Mouse (Mus musculus): Measurements from ENCODE around the gene Mybl2. TPM values are rescaled to one million over a fixed set of nuclear protein-coding genes. Genes with fewer than 3 reads are reported as not detected.

Mybl2 gene
- polyA plus RNA-seq, 1 experiment from 2014 or later = 57.5 TPM

- peak overlapping the region; percentile 61 for H3K27ac ChIP-seq (replicated peaks)
- WGBS = 72% methylated on average over 7 of the region's 7 CpGs
- no peak overlapping the region for H3K4me3 ChIP-seq
- no peaks in the 10 kb centered on the region for H3K9me3 ChIP-seq (replicated peaks)
- peaks cover 42% of the 10 kb centered on the region for H3K27me3 ChIP-seq (ENCODE audit: low read depth, poor library complexity, severe bottlenecking)
- peaks cover 50% of the 10 kb centered on the region for H3K4me1 ChIP-seq
- H3K36me3 ChIP-seq = no peaks in the 10 kb centered on the region
- no peak for DNase-seq (ENCODE audit: low spot score)
These were observed 47.7 kb downstream of the Mybl2 start for GRCm38 (mm10) chr2:163102216-163102615.

DNA sequence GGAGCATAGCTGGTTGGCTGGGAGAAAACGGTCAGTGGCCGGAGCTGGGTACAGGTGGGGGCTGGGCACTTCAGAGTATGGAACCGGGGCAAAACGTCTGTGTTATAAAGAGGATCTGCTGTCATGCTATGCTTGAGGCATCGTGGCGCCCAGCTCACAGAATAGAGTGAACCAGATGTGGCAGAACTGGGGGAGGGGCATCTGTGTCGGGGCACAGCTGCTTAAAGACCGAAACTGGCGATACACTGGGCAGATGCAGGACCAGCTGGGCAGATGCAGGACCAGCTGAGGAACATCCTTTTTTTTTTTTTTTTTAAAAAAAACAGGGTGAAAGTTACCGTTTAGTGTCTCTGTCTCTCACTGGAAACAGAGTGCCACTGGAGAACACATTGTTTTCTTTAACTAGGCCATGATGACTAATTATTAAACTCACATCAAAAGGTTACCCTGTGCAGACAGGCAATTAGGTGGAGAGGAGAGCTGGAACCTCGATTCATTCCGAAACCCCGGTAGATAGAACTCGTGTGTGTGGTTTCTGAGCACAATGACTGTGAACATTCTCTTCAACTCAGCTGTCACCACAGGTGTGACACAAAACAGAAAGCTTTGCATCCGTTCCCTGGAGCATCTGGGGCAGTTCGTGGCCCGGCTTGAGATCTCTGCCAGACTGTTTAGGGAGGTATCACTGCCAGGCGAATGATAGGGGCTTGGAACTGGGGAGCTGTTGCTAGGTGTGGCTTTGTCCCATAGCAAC, 48.6 kb downstream of the Mybl2 start:
- H3K27me3 ChIP-seq (ENCODE audit: low read depth, poor library complexity, severe bottlenecking) = peaks cover 45% of the 10 kb centered on the region
- no peak for DNase-seq (ENCODE audit: low spot score)
- H3K4me3 ChIP-seq = no peak overlapping the region
- no peaks in the 10 kb centered on the region for H3K9me3 ChIP-seq (replicated peaks)
- H3K36me3 ChIP-seq = no peaks in the 10 kb centered on the region
- H3K4me1 ChIP-seq = peaks cover 54% of the 10 kb centered on the region
- WGBS = 76% methylated on average over 18 of the region's 18 CpGs
- H3K27ac ChIP-seq (replicated peaks) = peak overlapping the region; percentile 61; the same call in 1 of the 2 replicates

- H3K27ac ChIP-seq (replicated peaks) = 0 out of 2 replicates have a peak overlapping the region, but pooled peaks have one; percentile 4
- H3K36me3 ChIP-seq = no peaks in the 10 kb centered on the region
- WGBS = 82% methylated on average over 13 of the region's 13 CpGs
- DNase-seq (ENCODE audit: low spot score) = no peak
- H3K9me3 ChIP-seq (replicated peaks) = no peaks in the 10 kb centered on the region
- peaks cover 60% of the 10 kb centered on the region for H3K4me1 ChIP-seq
- H3K27me3 ChIP-seq (ENCODE audit: low read depth, poor library complexity, severe bottlenecking) = peaks cover 43% of the 10 kb centered on the region
- H3K4me3 ChIP-seq = no peak overlapping the region
These were observed 49.7 kb downstream of the Mybl2 start for GRCm38 (mm10) chr2:163104086-163104770.

GRCm38 (mm10) chr2:163108385-163108784, 53.9 kb downstream of the Mybl2 start:
- no peaks in the 10 kb centered on the region for H3K9me3 ChIP-seq (replicated peaks)
- H3K4me3 ChIP-seq = no peak overlapping the region
- H3K27ac ChIP-seq (replicated peaks) = 0 out of 2 replicates have a peak overlapping the region, but pooled peaks have one; percentile 33
- H3K36me3 ChIP-seq = no peaks in the 10 kb centered on the region
- H3K4me1 ChIP-seq = peaks cover 56% of the 10 kb centered on the region
- WGBS = 60% methylated on average over 9 of the region's 9 CpGs
- peaks cover 11% of the 10 kb centered on the region; the same call in 1 of the 2 replicates for H3K27me3 ChIP-seq (ENCODE audit: low read depth, poor library complexity, severe bottlenecking)
- no peak for DNase-seq (ENCODE audit: low spot score)

DNA sequence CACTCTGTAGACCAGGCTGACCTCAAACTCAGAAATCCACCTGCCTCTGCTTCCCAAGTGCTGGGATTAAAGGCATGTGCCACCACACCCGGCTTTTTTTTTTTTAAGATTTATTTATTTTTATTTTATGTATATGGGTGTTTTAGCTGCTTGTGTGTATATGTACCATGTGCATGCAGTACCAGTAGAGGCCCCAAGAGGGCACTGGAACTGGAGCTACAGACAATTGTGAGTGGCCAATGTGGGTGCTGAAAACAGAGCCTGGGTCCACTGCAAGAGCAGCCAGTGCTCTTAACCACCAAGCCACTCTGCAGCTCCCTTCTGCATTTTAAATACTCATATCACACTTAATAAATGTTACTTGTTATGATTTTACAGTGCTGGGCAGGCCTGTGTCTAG, 56.2 kb downstream of the Mybl2 start:
- no peaks in the 10 kb centered on the region for H3K36me3 ChIP-seq
- peaks cover 42% of the 10 kb centered on the region for H3K4me1 ChIP-seq
- H3K27ac ChIP-seq (replicated peaks) = peak overlapping the region; percentile 82; the same call in 1 of the 2 replicates
- no peak for DNase-seq (ENCODE audit: low spot score)
- 0 out of 2 replicates have a peak, but pooled peaks cover 3% of the 10 kb centered on the region for H3K27me3 ChIP-seq (ENCODE audit: low read depth, poor library complexity, severe bottlenecking)
- no peaks in the 10 kb centered on the region for H3K9me3 ChIP-seq (replicated peaks)
- no peak overlapping the region for H3K4me3 ChIP-seq
- whole genome bisulfite sequencing = 86% methylated on average over 1 of the region's 1 CpGs

DNA sequence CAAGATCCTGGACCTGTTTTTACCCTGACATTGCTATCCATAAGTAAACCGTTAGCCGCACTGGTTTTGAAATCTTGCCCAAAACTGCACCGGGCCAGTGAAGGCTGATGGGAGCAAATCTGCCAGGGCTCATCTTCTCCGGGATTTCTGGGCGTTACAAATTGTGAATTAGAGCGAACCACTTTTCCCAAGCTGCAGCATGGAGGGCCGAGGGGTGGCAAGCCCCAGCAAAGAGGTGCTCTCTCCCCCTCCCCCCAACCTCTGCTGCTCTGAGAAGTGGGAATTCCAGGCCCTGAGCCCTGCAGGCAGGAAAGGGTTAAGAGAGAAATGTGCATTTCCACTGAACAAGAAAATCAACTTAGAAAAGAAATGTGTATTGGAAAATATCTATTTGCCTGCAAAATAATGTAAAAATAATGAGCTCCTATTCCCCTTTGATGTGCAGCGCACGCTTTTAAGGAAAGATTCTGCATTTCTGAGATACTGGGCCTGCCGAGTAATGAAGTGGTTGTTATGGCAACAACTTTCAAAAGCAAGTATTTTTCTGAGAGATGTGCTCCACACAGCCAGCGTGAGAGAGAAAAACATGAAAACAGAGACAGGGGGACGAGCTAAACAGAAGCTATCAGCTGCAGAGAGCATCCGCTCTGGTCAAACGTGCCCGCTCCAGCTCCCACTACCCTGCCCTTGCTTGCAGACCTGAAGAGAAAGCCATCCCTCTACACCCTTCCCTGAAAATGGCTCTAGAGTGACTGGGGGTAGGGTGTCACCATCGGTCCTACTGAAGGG, 57.1 kb downstream of the Mybl2 start:
- DNase-seq (ENCODE audit: low spot score) = no peak
- no peaks in the 10 kb centered on the region for H3K9me3 ChIP-seq (replicated peaks)
- WGBS = 43% methylated on average over 16 of the region's 16 CpGs
- peak overlapping the region; percentile 82 for H3K27ac ChIP-seq (replicated peaks)
- H3K4me3 ChIP-seq = peak overlapping the region; percentile 28; the same call in 1 of the 2 replicates
- peaks cover 42% of the 10 kb centered on the region for H3K4me1 ChIP-seq
- H3K27me3 ChIP-seq (ENCODE audit: low read depth, poor library complexity, severe bottlenecking) = 0 out of 2 replicates have a peak, but pooled peaks cover 3% of the 10 kb centered on the region
- H3K36me3 ChIP-seq = no peaks in the 10 kb centered on the region

DNA sequence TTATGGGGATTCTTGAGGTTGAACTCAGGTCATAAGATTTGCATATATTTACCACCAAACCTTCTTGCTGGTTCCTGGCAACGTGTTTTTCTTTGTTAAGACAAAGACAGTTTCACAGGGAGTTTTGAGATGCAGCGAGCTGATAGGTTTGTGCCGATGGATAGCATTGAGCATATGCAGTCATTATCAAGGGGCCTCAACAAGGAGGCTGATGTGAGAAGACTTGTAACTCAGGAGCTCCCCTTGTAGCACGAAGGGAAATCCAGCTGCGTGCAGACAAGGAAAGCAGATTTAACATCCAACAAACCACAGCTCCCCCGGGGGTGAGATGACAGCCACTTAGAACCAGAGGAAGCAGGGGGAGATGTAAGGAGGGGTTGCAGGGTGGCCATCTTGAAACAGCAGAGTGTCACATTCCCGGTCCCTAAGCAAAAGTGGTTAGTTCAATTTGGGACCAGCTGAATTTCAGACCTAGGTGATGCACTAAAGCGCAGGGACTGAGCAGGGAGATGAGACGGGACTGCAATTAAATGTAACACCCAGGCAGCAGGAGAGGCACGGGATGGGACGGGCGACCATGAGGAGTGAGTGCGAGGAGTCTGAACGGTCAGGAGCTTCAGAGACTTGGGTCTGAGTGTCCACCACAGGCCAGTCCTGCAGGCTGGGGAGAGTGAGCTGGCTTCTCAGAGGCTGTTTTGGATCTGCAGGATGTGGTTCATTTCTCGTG, 66.3 kb downstream of the Mybl2 start:
- no peaks in the 10 kb centered on the region for H3K36me3 ChIP-seq
- H3K9me3 ChIP-seq (replicated peaks) = no peaks in the 10 kb centered on the region
- H3K4me3 ChIP-seq = no peak overlapping the region
- 0 out of 2 replicates have a peak overlapping the region, but pooled peaks have one; percentile 14 for H3K27ac ChIP-seq (replicated peaks)
- H3K27me3 ChIP-seq (ENCODE audit: low read depth, poor library complexity, severe bottlenecking) = peaks cover 25% of the 10 kb centered on the region
- 73% methylated on average over 15 of the region's 15 CpGs for WGBS
- peaks cover 29% of the 10 kb centered on the region for H3K4me1 ChIP-seq
- no peak for DNase-seq (ENCODE audit: low spot score)

DNA sequence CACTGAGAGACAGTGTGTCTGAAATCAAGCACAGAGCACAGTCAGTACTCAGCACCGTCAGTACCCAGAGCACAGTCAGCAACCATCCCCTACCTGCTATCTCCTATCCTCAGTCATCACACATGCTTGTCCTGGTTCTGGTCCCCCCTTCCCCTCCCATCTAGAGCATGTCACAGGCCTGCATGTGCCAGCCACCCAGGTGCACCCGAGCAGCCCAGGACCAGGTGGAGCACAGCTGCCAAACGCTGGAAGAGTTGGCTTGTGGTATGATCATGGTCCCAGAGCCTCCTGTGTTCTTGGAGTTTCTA, 66.8 kb downstream of the Mybl2 start:
- no peak for DNase-seq (ENCODE audit: low spot score)
- Histone ChIP-seq H3K36me3 (no peaks in the 10 kb centered on the region), H3K27ac (replicated peaks) (0 out of 2 replicates have a peak overlapping the region, but pooled peaks have one; percentile 14), H3K9me3 (replicated peaks) (no peaks in the 10 kb centered on the region), H3K4me1 (peaks cover 29% of the 10 kb centered on the region), H3K27me3 (ENCODE audit: low read depth, poor library complexity, severe bottlenecking) (peaks cover 25% of the 10 kb centered on the region), H3K4me3 (no peak overlapping the region)
- 91% methylated on average over 3 of the region's 3 CpGs for WGBS

DNA sequence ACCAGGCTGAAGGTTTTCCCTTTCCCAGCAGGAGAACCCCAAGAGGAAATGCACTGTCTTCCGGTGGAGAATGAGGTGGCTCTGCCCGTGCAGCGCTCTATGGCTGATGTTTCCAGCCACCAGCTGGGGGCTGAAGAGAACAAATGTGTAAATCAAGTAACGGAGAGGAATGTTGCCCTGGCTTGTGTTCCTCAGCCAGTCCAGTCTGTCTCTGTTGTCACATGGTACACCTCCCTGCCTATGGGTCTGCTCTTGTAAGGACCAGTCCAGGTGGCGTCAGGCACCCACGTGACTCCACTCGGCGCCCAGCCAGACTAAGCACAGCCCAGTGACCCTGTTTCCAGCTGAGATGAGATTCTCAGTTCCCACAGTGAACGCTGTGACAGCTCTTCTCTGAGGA, 67.8 kb downstream of the Mybl2 start:
- Histone ChIP-seq H3K27me3 (ENCODE audit: low read depth, poor library complexity, severe bottlenecking) (peaks cover 25% of the 10 kb centered on the region), H3K4me1 (peaks cover 29% of the 10 kb centered on the region), H3K36me3 (no peaks in the 10 kb centered on the region), H3K4me3 (peak overlapping the region; percentile 23), H3K9me3 (replicated peaks) (peaks cover 1% of the 10 kb centered on the region), H3K27ac (replicated peaks) (peak overlapping the region; percentile 33)
- DNase-seq (ENCODE audit: low spot score) = peak; percentile 53
- WGBS = 23% methylated on average over 9 of the region's 9 CpGs

DNA sequence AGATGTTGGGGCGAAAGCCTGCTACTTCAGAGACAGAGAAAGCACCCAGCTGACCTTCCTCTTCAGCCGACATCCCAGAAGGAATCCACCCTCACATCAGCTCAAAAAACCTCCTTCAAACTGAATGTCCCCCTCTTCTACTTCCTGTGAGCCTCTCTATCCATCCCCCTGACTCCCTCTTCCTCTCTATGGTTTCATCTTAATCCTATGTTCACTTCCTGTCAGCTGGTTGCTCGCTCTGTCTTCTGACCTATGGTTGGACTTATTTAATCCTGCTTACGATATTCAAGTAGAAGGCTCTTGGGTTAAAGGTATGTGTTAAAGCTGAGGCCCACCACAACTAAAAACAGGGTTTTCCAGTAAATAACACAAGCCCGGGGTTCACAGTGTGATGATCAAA, 69.0 kb downstream of the Mybl2 start:
- WGBS = 86% methylated on average over 5 of the region's 5 CpGs
- DNase-seq (ENCODE audit: low spot score) = no peak
- Histone ChIP-seq H3K27ac (replicated peaks) (no peak overlapping the region), H3K27me3 (ENCODE audit: low read depth, poor library complexity, severe bottlenecking) (peaks cover 25% of the 10 kb centered on the region), H3K9me3 (replicated peaks) (peaks cover 5% of the 10 kb centered on the region), H3K4me1 (peaks cover 29% of the 10 kb centered on the region), H3K36me3 (no peaks in the 10 kb centered on the region), H3K4me3 (no peak overlapping the region)

DNA sequence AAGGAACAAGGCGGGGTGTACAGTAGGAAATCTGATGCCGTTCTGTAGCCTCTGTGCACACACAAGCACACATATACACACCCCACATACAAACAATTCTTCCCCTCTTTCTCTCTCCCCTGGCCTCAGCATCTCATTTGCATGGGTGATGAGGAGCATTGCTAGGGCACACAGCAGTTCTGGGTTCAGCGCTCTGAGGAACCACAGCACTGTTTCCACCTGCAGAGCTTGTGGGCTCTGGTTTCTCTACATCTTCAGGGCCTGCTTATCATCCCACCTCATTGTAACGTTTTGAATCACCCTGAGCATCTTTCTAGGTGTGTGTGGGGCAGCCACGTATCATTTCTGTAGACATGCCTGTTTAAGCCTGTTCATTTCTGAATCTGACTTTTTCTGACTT, 76.3 kb downstream of the Mybl2 start:
- Histone ChIP-seq H3K9me3 (replicated peaks) (peaks cover 5% of the 10 kb centered on the region), H3K27ac (replicated peaks) (no peak overlapping the region), H3K27me3 (ENCODE audit: low read depth, poor library complexity, severe bottlenecking) (no peaks in the 10 kb centered on the region), H3K4me1 (peaks cover 5% of the 10 kb centered on the region), H3K4me3 (no peak overlapping the region), H3K36me3 (no peaks in the 10 kb centered on the region)
- no peak for DNase-seq (ENCODE audit: low spot score)
- WGBS = 88% methylated on average over 5 of the region's 5 CpGs

DNA sequence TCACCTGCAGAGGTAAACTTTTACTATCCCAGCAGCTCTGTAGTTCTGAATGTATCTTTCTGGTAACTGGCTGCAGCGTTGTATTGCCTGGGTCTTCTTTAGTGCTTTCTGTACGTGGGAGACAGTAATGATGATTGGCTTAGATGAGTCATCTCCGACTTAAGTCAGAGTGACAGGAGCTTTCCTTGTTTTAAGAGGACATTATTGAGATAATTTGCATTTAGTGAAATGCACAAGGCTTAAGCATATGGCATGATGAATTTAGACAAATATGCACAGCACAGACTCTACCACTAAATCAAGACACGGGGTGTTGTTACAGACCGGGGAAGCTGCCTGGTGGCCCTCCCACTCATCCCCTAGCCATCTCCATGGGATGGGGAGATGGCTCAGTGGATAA, 77.8 kb downstream of the Mybl2 start:
- 90% methylated on average over 5 of the region's 5 CpGs for WGBS
- no peak for DNase-seq (ENCODE audit: low spot score)
- Histone ChIP-seq H3K4me1 (peaks cover 5% of the 10 kb centered on the region), H3K27ac (replicated peaks) (no peak overlapping the region), H3K4me3 (no peak overlapping the region), H3K27me3 (ENCODE audit: low read depth, poor library complexity, severe bottlenecking) (no peaks in the 10 kb centered on the region), H3K36me3 (no peaks in the 10 kb centered on the region), H3K9me3 (replicated peaks) (peaks cover 4% of the 10 kb centered on the region)
